Mouse (Mus musculus): ENCODE measurements around the gene Cep162. TPM values are rescaled to one million over a fixed set of nuclear protein-coding genes. Genes with fewer than 3 reads are reported as not detected.

The Cep162 gene
- total RNA-seq, 2 experiments from 2014 or later: 8.2 to 11.1 TPM

DNA sequence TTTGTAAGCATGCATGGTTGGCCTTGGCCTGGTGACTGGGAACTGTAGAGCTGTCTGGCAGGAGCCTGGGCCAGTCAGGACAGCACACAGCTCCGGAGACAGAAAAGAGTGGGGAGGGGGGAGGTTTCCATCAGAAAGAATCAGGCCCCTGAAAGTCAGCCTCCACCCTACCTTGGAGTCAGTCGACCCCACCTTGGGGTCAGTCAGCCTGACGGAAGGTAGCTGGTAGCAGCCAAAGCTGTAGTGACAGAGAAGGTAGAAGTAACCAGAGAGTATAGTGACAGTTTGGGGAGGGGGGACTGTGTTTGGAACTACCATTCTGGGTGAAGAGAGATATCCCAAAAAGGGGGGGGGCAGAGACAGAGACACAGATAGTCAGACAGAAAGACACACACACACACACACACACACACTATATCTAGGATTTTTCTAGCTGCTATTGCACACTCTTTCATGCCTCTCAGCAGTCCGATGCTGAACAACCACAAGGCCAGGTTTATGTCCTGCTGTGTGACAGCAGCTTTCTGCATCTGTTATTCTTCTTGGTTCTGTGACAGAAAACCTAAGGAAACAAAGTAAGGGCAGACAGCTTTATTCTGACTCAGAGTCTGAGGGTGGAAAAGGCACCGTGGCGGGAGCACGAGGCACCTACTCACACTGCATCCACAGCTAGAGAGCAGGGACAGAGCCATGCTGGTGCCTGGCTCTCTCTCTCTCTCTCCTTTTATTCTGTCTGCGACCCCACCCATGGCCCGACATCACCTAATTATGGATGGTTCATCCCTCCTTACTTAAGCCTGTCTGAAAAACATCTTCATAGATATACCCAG is 88.1 kb downstream of the Cep162 start:
- no peak for DNase-seq (ENCODE audit: low spot score in 2 of 2)

DNA sequence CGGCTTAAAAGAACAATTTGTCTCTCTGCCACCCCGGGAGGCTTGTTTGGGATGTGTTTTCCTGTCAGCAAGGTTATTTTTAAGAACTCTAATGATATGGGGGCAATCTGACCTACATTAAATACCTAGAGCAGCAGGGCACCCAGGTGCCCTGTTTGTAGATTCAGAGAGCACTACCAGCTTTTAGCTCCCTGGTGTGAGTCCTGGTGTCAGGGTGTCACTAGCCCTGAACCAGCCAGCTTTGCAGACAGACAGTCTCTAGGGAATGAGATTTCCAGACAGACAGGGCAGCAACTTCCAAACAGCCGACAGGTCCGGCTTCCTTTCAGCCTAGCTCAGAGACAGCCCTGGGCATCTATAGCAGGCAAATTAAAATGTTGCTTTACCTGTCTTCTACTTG is 92.8 kb downstream of the Cep162 start:
- no peak for DNase-seq (ENCODE audit: low spot score in 2 of 2)

DNA sequence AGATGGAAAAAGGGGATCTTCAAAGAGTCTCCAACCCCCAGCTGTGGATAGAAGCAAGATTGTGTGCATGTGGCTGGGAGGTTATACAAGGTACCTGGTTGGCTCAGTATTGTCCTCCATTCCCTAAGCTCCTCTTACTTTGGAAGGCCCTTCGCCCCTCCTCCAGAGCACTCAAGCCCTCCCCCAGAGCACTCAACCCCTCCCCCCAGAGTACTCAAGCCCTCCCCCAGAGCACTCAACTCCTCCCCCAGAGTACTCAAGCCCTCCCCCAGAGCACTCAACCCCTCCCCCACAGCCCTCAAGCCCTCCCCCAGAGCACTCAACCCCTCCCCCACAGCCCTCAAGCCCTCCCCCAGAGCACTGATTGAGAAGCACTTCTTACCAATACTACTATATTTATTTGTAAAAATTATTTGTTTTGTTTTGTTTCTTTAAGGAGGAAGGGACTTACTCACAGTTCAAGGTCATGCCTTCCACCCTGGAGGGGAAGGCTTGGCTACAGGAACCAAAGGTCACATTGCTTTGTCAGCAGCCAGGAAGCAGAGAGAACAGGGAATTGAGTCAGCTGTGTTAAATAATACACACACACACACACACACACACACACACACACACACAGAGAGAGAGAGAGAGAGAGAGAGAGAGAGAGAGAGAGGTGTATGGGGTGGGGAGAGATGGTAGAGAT is 102.6 kb downstream of the Cep162 start:
- no peak for DNase-seq (ENCODE audit: low spot score in 2 of 2)

DNA sequence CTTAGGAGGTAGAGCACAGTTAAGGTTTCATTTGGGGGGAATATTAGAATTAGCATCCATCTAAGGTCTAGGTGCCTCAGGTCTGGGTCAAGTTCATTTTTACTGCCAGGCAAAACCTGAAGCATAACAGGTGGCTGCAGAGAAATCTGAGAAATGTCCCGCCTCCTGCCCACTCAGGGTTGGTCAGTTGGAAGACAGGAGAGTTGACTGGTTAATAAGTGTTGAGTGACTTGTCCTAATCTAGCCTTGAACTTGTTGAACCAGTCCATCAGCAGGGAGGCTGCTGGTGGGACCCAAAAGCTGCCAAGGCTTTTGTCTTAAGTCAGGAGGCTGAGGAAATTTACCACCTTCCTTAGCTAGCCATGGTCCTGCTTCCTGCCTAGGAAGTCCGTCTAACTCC is 107.4 kb downstream of the Cep162 start:
- DNase-seq (ENCODE audit: low spot score in 2 of 2): no peak

DNA sequence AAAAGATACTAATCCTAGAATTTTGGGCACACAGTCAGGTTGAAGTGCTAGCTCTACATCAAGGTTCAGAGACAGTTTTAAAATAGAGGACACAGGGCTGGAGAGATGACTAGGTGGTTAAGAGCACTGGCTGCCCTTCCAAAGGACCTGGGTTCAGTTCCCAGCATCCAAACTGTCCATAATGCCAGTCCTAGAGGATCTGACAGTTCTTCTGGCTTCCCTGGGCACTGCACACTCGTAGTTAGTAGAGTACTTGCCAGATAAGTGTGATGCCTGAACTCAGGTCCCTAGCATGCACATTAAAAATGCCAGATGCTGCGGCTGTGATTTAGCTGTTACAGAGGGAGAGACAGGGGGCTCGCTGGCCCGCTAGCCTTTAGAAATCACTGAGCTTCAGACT is 108.9 kb downstream of the Cep162 start:
- DNase-seq (ENCODE audit: low spot score in 2 of 2): no peak

DNA sequence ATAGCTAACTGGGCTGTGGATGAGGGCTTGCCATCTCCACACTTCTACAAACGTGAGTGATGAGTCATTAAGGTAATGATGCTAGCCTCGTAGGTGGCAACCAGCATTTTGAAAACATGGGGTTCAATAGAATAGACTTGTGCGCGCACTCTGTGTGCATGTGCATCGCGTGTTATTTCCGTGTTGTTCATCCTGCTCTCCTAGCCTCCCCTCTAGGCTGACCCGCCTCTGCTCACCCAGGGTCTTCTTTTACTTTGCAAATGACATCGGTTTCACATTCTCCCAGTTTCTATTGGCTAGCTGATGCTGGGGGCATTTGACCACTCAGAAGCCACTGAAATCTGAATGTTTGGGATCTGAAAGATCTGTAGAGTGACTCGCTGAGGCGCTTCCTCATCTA is 109.7 kb downstream of the Cep162 start:
- no peak for DNase-seq (ENCODE audit: low spot score in 2 of 2)

DNA sequence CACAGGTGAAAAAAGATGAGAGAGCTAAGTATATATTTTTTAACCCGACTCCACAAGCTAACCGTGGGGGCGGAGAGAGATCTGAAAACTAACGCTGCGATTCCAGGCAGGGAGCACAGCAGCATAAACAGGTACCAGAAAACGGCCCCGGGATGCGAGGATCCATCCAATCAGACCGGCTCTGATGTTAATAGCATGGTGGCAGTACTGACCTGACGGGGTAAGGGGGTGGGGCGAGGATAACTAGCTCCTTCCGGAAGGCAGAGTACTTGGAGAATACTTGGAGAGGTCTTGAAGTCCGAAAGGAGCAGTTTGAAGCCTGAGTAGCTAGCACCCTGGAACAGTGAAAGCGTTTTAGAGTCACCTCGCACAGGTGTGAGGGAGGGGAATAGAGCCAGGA is 110.2 kb downstream of the Cep162 start:
- no peak for DNase-seq (ENCODE audit: low spot score in 2 of 2)

DNA sequence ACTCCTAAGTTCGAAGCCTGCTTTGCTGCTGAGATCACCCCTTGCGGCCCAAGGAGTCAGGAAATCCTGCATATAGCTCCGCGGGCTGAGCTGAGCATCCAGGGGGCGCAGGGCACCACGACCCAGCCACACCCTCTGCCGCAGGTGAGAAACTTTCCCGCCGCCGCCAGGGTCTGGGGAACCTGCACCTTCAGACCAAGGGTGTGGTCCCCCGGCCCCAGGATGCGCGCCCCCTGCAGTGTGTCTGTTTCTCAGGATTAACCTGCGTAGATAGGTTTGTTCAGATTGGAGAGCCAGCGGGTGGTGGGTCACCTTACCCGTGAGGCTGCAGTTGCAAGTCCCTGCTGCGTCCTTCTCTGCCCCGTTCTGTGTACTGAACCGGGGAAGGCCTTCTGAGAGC is 110.8 kb downstream of the Cep162 start:
- no peak for DNase-seq (ENCODE audit: low spot score in 2 of 2)

DNA sequence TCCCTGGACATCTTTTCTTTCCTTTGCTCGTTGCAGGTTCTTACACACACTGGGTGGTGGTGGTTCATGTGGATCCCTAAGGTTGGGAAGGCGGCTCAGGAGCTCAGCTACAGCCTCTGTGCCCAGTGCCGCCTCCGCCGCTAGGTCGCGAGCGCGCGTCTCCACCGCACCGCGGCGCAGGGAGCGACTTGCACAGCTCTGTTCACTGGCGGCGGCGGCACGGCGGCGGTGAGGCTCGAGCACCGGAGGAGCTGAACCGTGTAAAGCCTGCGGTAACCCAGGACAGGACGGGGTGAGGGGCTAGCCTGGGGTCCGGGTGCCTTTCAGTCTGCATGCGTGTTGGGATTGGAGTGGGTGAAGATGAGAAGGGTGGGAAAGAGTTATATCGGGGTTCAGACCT is 111.2 kb downstream of the Cep162 start, which contains the start of gene Mrap2:
Mrap2 (plus strand) TSS at position 201 of the 400 bp plus-strand sequence.
- DNase-seq (ENCODE audit: low spot score in 2 of 2): peak; percentile 30 to 40

DNA sequence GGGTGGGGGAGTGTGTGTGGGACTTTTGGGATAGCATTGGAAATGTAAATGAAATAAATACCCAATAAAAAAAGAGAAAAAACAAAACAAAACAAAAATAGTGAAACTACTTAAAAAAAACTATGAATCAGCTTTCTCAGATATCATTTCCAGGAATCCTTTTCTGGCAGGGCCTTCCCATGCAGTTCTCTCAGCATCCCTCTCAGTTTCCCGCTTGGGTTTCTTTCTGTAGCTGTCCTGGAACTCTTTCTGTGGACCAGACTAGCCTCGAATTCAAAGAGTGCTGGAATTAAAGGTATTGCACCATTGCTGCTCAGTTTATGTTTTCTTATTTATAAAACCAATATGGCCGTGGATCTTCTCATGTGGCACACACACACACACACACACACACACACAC is 112.3 kb downstream of the Cep162 start:
- DNase-seq (ENCODE audit: low spot score in 2 of 2): no peak

Other genes starting within 250 kb of the Cep162 start
- gene Ripply2, start 240.0 kb downstream of the Cep162 start, total RNA-seq (2021): 1 to 10 TPM; 1.4 to 2.2 TPM
- gene Cyb5r4, start 233.5 kb downstream of the Cep162 start, total RNA-seq (2021): 10 to 100 TPM; 40.9 to 41.4 TPM
- 1 to 10 TPM; 2.1 to 2.9 TPM for gene Mrap2, start 111.2 kb downstream of the Cep162 start, total RNA-seq (2021)